Mouse (Mus musculus): ENCODE results near the gene Defb29.

DNA sequence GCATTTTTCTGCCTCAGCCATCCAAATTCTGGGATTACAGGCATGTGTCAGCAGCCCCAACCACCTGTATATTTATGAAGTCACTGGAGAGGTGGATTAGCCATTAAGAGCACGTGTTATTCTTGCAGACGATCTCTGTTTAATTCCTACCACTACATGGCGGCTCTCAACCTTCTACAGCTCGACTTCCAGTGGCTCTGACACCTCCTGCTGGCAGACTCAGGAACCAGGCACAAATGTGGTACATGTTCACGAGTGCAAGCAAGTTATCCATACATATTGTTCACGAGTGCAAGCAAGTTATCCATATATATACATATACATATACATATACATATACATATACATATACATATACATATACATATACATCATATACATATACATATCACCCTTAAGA is 46.7 kb downstream of the Defb29 start:
- no peak for TF ChIP-seq CTCF (IDR thresholded peaks at IDR 0.05; ENCODE audit: low read depth)
- no peak for TF ChIP-seq EP300 (IDR thresholded peaks at IDR 0.05; ENCODE audit: low read depth)
